Mouse (Mus musculus) E14TG2a.4 (cell line): Measurements from ENCODE around the gene Rlf.

Source experiments
- CTCF ChIP-seq: conservative IDR thresholded peaks from 2 replicates; pipeline ENCODE4 v1.5.1; 2014; ENCODE audit warnings: low read length
- POU5F1 ChIP-seq: IDR thresholded peaks from 2 replicates; pipeline ENCODE4 v1.6.1; 2014; ENCODE audit warnings: low read length, borderline replicate concordance

DNA sequence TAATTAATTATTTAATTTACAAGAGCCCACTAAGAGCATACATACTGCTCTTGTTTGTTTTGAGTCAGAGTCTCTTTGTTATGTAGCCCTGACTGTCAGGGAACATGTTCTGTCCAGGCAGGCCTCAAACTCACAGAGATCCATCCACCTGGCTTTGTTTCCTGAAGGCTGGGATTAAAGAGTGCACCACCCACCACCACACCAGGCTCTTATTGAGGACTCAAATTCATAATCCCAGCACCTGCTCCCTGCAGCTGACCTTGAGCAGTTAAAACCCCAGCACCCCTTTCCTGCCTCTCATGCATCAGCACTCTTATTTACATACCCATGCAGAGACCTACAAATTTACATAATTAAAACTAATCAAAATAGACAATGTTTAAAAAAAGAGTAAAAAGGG is 20.1 kb downstream of the Rlf start:
- TF ChIP-seq CTCF (no peak), POU5F1 (no peak)
